Mouse (Mus musculus) left cerebral cortex, postnatal 25 days (tissue): ENCODE data around the gene Cul9. TPM values are rescaled to one million over a fixed set of nuclear protein-coding genes. Genes with fewer than 3 reads are reported as not detected.

Experiments used
- DNase-seq, 2 experiments: peaks; one replicate each; pipeline ENCODE4 v3.0.0; 2022; ENCODE audit warnings: low spot score in 2 of 2, mixed read lengths in 1 of 2
- intact Hi-C: fragments of 180-260 bp; cut with DNase I; formaldehyde crosslinking; loops from one replicate; pipeline ENCODE4 v1.15.1; 2025
- total RNA-seq, 2 experiments: library from RNA; stranded (reverse); gene quantifications; 2 replicates each; pipeline ENCODE4 v1.2.3; 2021

Gene Cul9
- total RNA-seq, 2 experiments from 2014 or later, result 55.8 to 59.3 TPM

- intact Hi-C loops, result loop anchor here (2.0 kb wide), 1 partner anchor 82 kb away; no protein-coding TSS in a partner anchor
- no peak for DNase-seq
These were observed 8.9 kb upstream of the Cul9 start for GRCm38 (mm10) chr17:46554977-46555672.

- intact Hi-C loops, result loop anchor here (2.0 kb wide), 1 partner anchor 82 kb away; no protein-coding TSS in a partner anchor
These were observed 8.4 kb upstream of the Cul9 start for GRCm38 (mm10) chr17:46554646-46554976.

GRCm38 (mm10) chr17:46553926-46554325, 7.7 kb upstream of the Cul9 start:
- intact Hi-C loops, result loop anchor here (2.0 kb wide), 1 partner anchor 83 kb away; no protein-coding TSS in a partner anchor
- DNase-seq, result no peak

More at GRCm38 (mm10) chr17:46554646-46554976, 8.4 kb upstream of the Cul9 start:
- peak in 1 of 2 experiments; percentile 64 for DNase-seq

- DNase-seq, result no peak
- intact Hi-C loops, result no loop called here
These were observed 7.3 kb upstream of the Cul9 start for GRCm38 (mm10) chr17:46553469-46553868.

- intact Hi-C loops, result no loop called here
- peak; percentile 90 to 97 for DNase-seq
These were observed 6.7 kb upstream of the Cul9 start for GRCm38 (mm10) chr17:46552841-46553423.

- intact Hi-C loops, result no loop called here
- no peak for DNase-seq
These were observed 6.0 kb upstream of the Cul9 start for GRCm38 (mm10) chr17:46552151-46552550.

- intact Hi-C loops, result no loop called here
- DNase-seq, result no peak
These were observed 5.2 kb upstream of the Cul9 start for GRCm38 (mm10) chr17:46551369-46551768.

- intact Hi-C loops, result no loop called here
- no peak for DNase-seq
These were observed 4.7 kb upstream of the Cul9 start for GRCm38 (mm10) chr17:46550904-46551303.

GRCm38 (mm10) chr17:46549642-46550041, 3.5 kb upstream of the Cul9 start:
- DNase-seq, result no peak
- intact Hi-C loops, result loop anchor here (5.0 kb wide), 1 partner anchor 98 kb away; the partner anchor contains the start of genes Klc4 and Mrpl2

GRCm38 (mm10) chr17:46549193-46549592, 3.0 kb upstream of the Cul9 start:
- intact Hi-C loops, result loop anchor here (5.0 kb wide), 1 partner anchor 98 kb away; the partner anchor contains the start of genes Klc4 and Mrpl2
- no peak for DNase-seq

GRCm38 (mm10) chr17:46548741-46549140, 2.6 kb upstream of the Cul9 start:
- intact Hi-C loops, result loop anchor here (5.0 kb wide), 1 partner anchor 99 kb away; the partner anchor contains the start of genes Klc4 and Mrpl2
- DNase-seq, result no peak

- intact Hi-C loops, result loop anchor here (5.0 kb wide), 1 partner anchor 99 kb away; the partner anchor contains the start of genes Klc4 and Mrpl2
- DNase-seq, result no peak
These were observed 1.7 kb upstream of the Cul9 start for GRCm38 (mm10) chr17:46547923-46548322.

GRCm38 (mm10) chr17:46546995-46547394, 807 bp upstream of the Cul9 start:
- no peak for DNase-seq
- intact Hi-C loops, result loop anchor here (5.0 kb wide), 1 partner anchor 100 kb away; the partner anchor contains the start of genes Klc4 and Mrpl2

- intact Hi-C loops, result loop anchor here (5.0 kb wide), 1 partner anchor 101 kb away; the partner anchor contains the start of genes Klc4 and Mrpl2
- no peak for DNase-seq
These were observed 403 bp upstream of the Cul9 start for GRCm38 (mm10) chr17:46546591-46546990.

- peak in 1 of 2 experiments; percentile 75 for DNase-seq
- intact Hi-C loops, result loop anchor here (5.0 kb wide), 1 partner anchor 36 kb away; no protein-coding TSS in a partner anchor
These were observed 2.5 kb downstream of the Cul9 start for GRCm38 (mm10) chr17:46543661-46544060.

- intact Hi-C loops, result loop anchor here (5.0 kb wide), 1 partner anchor 62 kb away; no protein-coding TSS in a partner anchor
- peak; percentile 50 to 64 for DNase-seq
These were observed 20.4 kb downstream of the Cul9 start for GRCm38 (mm10) chr17:46525579-46526307.

- DNase-seq, result no peak
- intact Hi-C loops, result loop anchor here (5.0 kb wide), 1 partner anchor 62 kb away; no protein-coding TSS in a partner anchor
These were observed 21.1 kb downstream of the Cul9 start for GRCm38 (mm10) chr17:46525065-46525464.

GRCm38 (mm10) chr17:46521963-46522668, 24.1 kb downstream of the Cul9 start:
- DNase-seq, result no peak
- intact Hi-C loops, result no loop called here

- intact Hi-C loops, result no loop called here
- DNase-seq, result no peak
These were observed 25.0 kb downstream of the Cul9 start for GRCm38 (mm10) chr17:46521174-46521573.
